Mouse (Mus musculus) lung, postnatal 14 days (tissue): ENCODE results near the gene Ptch1.

Experiments used
- DNase-seq: peaks from one replicate; pipeline ENCODE4 v3.0.0; 2021

The Ptch1 gene

DNA sequence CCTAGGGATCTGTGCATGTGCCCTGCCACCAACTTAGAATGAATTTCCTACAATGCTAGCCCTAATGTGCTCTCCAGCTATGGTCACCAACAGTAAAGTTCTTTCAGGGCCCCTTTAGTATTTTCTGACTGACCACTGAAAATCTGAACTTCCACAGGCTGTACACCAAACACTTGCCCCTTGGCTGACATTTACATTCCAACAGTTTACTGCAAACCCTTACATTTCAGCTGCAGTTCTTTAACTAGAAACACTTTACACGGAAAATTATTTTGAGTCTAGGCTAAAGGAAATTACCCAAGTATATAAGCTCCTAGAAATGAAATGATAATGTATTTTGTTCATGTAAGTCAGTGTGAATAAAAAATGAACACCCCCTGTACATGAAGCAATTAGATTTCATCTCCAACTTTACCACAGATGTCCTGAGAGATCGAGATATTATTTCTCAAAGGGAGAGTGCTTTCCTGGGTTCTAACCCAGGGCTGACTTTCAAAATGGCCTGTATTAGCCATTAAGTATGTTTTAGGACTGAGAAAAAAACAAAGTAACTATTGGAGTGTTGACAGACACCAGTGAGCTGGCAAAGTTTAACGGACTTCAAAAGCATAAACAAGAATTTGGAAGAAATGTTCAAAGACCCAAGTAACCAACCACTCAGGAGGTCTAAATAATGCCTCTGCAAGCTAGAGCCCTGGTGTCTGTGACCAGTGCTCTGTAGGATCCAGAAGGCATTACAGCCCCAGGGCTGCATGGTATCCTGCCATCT is 43.6 kb downstream of the Ptch1 start:
- no peak for DNase-seq

DNA sequence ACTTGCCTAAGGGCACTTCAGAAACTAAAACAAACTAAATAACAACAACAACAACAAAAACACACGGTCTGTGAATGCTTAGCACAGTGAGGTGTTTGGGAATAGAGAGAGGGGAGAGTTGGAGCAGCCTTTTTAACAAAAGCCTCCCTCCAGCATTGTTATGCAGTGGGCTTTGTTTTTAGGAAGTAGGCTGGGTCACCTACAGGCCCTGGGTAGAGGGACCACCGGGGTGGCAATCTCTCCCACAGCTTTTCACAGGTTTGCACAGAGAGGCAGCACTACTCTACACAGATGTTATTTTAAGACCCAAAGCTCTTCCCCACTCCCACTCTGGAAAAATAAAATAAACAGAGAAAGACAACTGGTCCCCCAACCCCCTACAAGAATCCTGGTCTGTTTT is 44.5 kb downstream of the Ptch1 start:
- no peak for DNase-seq

DNA sequence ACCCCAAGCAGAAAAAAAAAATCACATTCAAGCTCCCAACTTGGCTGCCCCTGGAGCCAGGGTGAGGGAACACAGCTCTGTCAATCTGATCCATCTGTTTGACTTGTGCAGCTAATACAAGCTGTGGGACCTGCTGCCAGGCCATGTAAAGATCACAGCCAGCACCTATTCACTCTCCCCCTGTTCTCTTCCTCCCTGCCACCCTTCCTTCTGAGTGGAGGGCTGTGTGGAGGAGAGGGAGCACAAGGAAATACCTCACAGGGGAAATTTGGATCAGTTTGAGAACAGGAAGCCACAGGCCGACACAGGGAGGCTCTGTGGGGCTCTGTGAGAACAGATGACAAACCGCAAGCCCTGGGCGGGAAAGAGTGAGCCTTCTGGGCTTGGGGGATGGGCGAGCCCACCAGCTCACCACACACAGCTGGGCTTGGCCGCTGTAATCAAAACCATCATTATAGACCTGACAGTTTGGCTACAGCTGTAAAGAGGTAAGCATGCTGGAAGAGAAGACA is 45.2 kb downstream of the Ptch1 start:
- no peak for DNase-seq

DNA sequence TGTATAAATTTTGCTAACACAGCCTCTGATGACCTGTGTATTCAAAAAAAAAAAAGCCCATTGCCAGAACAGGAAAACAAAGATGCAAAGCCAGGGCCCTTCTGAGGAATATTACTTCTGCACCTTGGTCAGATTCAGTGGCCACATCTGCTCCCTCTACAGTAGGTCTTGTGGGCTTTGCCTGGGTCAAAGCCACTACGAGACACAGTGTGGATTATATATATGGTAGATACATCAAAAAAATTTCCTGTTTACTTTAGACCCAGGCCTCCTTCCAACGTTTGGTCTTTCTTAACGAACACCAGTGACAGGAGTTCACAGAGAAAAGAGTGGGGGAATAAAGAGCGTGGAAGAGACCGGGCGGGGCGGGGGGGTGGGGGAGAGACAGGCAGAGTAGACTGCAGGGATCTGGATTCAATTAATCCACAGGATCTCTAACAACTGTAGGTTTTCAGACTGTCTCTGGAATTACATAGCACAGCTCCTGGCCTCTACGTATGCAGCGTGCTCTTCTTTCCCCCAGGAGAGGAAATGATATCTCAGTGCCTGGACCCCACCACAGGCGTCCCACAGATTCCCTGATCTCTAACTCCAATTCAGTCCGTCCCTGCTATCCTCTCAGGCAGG is 47.7 kb downstream of the Ptch1 start:
- no peak for DNase-seq

DNA sequence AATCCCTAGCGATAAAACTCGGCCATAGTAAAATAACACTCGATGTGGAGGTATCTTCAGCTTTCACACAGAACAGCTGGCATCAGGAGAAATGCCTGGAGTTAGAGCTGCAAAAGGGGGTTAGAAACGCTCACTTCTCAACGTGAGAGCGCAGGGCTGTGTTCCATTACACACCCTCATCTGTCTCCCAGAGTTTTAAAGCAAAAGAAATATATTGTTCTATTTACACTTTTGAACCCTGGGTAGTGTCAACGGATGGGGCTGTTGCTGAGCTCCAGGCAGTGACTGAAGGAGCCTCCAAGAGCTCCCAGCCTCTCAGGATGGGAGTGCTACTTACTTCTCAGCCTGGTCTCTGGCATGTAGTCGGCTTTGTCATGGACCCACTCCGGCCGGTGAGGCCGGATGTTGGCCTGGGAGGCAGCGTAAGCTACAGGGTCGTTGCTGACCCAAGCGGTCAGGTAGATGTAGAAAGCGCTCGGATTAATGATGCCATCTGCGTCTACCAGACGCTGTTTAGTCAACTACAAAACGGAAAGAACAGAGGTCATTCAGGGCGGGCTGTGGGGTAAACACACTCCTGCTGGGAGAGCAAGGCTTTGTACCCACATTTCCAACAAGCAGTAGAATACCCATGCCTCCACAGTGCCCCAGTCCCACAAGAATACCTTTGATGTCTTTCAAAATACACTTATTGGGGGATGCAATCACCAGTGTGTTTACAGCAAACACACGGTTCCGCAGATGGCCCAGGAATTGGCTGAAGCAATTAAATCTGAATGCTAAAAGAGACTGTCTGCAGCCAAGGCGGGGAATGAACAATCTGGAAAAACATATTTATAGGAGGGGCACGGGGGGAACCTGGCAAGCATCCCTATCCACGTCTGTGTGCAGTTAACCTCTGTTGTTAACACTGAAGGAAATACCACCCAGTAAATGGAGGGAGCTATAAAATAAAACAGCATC is 48.5 kb downstream of the Ptch1 start:
- no peak for DNase-seq

DNA sequence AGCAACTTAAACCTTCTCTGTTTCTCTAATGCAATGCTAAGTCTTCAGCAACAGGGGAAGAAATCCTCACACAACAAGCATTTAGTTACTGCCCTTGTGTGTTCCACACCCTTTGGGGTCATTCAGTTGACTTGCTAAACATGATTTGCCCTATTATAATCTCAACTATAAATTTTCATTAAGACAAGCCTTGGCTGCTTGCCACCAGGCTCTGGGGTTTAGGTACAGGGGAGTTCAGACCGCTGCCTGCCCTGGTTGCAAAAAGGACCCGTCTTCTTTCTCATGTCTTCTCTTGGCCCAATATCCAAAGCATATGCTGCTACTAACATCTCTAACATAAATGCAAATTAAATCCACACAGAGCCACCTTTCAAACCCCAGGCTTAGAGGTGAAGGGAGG is 49.3 kb downstream of the Ptch1 start:
- DNase-seq = no peak

DNA sequence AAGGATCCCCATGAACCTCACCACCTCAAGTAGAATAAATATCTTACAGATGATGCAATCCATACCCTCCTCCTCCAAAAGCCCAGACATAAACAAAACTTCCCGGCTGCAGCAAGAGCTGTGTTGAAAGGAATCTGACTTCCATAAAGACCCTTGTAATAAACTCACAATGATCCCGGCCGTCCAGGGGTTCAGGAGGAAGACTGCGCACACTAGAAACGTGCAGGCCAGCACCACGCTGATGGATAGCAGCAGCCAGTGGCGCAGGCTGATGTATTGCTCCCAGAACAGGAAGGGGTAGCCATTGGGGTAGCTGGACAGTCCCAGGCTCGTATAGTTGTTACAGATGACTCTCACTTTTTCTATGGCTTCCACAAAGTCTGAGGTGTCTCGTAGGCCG is 50.6 kb downstream of the Ptch1 start:
- no peak for DNase-seq

DNA sequence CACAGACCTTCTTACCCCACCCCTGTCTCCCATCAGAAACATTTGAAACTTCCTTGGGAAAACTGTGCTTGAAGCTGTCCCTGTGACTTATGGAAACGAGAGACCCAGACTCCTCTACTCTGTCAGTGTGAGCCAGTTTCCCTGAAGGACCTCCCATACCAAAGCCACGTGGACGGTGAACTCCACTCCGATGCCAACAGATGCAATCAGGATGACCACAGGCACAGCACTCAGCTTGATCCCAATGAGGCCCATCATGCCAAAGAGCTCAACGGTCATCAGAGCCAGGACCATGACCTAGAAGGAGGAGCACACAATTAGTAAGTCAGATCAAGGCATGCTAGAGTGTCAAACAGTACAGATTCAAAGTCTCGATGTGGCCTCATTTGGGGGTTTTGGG is 53.3 kb downstream of the Ptch1 start:
- no peak for DNase-seq

DNA sequence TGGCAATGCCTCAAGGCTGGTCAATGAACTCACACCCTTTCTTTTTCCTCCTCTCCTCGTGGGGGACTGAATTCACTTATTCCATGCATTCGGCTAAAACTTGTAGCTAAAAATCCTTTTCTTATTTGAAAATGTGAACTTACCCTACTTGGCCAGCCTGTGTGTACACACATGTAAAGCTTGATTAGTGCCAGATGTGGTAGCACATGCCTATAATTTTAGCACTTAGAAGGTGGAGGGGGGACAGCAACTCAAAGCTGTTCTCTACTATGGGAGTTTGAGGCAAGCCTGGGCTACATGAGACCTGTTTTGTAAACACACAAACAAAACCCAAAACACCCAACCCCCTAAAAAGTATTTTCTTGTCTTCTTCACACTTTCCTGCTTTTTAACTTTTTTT is 56.9 kb downstream of the Ptch1 start:
- no peak for DNase-seq

DNA sequence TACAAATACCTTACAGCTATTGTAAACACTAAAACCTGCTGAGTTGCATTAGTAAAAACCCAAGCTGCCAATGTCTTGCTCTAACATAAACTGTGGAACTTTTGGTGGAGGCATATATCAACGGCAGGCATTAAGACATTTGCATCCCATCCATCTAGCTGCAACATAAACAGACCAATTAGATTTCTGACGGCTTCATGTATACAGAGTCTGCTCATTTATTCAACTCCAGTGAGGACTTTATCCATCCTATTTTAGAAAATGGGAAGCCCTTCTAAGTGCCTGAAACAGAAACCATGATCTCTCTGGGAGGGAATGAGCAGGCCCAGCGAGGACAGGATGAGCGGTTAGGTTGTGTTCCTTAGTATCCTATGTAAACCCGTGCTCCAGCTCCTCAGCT is 57.9 kb downstream of the Ptch1 start:
- no peak for DNase-seq

DNA sequence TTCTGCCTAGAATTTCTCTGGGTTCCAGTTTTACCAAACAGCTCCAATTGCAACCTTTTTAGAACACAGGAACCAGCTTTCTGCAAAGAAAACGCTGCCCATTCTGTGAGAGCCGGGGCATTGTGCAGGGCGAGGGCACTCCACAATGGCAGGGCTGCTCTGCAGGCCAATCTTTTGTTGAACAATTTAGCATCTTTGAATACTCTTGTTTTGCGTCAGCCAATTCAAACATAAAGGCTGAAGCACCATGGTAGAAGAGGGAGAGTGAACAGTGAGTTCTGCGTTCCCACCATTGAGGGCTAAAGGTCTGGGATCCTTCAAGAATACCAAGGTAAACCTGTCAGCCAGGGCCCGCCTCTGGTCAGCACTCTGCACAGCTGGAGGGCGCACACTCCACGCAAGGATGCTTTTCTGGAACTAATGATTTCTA is 58.5 kb downstream of the Ptch1 start:
- no peak for DNase-seq

DNA sequence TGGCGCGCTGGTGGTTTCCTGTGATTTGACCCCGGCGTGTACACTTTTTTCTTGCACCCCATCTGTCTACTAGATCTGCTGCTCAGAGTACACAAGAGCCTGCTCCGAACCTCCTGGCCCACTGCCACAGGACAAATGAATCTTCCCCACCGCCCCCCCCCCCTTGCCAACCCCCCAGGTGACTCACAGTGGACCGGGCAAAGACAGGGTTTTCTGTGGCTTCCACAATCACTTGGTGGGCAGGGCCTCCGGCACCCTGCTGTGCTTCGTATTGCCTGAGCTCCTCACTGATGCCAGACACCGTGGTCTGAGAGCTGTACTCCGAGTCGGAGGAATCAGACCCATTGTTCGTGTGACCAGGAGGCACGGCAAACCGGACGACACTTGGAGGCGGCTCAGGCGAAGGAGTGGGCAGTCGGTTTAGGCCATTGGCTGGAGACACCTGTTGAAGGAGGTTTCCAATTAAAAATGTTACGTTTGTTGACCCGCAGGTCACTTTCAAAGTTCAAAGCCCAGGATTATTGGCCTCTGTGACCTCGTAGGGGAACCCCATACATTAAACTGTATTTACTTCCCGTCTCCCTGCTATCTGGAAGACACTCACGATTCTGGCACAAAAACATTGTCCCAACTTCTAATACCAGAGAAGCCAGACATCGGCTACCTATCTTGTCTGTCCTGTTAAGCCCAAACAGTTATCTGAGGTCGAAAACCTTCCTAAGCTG is 59.9 kb downstream of the Ptch1 start:
- no peak for DNase-seq

DNA sequence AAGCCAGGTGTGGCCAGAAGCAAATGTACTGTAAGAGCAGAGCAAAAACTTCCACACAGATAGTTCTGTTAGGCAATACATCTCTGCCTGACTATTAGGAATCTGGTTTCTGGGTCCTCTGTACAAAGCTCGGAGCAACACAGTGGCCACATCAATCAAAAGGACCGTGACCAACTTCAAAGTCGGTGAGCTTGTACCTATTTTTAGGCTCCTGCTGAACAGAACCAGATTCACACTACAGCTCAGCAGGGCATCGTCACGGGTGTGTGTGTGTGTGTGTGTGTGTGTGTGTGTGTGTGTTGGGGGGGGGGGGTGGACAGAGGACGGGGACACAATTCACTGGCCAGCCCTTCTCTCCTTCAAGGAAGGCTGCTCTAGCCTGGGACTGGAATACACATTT is 61.0 kb downstream of the Ptch1 start:
- no peak for DNase-seq

DNA sequence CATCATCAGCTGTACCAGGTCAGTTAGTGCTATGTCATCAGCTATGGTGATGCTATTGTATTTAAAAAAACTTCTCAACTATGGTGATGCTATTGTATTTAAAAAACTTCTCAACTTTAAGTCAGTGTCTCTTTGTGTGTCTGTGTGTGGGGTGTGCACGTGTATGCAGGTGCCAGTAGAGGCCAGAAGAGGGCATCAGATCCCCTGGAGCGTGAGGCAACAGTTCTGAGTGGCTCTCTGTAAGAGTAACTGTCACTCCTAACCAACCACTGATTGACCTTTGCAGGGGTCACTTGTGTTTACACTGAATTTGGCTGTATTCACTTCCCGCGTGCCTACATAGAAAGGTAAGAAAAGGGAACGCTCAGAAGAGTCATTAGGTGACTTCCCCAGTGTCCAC is 65.6 kb downstream of the Ptch1 start:
- DNase-seq = no peak

DNA sequence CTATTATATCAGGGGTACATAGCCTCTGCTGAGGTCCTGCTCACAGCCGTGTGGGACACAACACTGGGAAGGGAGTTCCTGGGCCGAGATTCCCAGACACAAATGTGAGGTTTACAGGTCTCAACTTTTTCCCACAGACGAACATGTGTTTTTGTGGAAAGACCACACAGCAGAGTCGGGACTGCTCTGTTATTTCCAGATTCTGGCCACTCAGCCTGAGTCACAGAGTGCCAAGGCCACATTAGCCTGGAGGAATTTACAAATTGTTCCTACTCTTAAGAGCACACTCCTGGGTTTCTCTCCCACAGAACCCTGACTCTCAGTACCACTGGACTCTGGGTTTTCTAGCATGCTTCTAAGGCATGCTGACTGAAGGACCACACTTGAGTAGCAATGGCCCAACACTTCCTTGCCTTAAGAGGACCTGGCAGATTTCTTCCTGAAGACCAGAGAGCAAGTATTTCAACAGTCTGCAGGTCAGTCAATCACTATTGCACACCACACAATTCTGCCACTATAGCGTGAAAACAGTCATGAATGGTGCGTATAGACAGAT is 66.3 kb downstream of the Ptch1 start:
- DNase-seq = no peak

DNA sequence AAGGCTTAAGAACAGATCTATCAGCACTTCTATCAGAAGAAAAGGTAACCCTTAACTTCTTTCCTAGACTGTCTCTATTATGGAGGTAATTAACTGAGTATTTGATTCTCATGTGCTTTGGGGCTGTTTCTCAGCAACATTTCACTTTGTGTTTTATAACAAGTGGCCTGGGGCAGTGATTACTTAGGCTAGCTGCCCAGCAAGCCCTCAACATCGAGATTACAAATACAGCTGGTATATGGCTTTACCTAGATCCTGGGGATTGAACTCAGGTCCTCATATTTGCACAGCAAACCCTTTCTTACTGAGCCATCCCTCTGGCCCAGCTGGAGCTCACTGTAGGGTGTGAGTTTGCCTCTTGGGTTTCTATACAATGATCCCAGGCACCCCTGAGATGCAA is 67.0 kb downstream of the Ptch1 start:
- no peak for DNase-seq

DNA sequence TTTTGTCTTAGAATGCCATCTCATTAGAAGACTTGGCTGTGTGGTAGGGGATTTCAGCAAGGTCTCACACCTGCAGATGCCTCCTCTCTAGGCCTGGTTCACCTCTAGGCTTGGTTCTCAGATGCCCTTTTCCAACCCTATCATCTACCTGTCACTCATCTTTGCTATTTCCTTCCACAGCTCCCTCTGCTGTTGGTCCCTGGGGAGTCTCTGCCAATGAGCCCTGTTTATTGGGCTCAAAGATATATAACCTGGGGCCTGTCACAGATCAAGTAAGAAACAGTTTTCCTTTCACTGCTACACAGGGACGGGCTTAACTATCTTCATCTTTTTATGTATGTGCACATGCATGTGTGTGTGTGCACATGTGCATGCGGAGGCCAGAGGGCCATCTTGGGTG is 71.0 kb downstream of the Ptch1 start:
- no peak for DNase-seq

DNA sequence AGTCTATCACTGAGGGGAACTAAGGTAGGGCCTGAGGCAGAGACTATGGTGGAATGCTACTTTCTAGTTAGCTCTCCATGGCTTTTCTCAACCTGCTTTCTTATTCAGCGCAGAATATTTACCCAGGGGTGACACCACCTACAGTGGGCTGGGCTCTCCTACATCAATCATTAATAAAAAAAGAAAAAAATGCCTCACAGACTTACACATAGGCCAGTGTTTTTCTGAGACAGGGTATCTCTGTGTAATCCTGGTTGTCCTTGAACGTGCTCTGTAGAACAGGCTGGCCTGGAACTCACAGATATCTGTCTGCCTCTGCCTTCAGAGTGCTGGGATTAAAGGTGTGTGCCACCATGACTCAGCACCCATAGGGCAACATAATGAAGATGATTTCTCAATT is 73.9 kb downstream of the Ptch1 start:
- DNase-seq = no peak

DNA sequence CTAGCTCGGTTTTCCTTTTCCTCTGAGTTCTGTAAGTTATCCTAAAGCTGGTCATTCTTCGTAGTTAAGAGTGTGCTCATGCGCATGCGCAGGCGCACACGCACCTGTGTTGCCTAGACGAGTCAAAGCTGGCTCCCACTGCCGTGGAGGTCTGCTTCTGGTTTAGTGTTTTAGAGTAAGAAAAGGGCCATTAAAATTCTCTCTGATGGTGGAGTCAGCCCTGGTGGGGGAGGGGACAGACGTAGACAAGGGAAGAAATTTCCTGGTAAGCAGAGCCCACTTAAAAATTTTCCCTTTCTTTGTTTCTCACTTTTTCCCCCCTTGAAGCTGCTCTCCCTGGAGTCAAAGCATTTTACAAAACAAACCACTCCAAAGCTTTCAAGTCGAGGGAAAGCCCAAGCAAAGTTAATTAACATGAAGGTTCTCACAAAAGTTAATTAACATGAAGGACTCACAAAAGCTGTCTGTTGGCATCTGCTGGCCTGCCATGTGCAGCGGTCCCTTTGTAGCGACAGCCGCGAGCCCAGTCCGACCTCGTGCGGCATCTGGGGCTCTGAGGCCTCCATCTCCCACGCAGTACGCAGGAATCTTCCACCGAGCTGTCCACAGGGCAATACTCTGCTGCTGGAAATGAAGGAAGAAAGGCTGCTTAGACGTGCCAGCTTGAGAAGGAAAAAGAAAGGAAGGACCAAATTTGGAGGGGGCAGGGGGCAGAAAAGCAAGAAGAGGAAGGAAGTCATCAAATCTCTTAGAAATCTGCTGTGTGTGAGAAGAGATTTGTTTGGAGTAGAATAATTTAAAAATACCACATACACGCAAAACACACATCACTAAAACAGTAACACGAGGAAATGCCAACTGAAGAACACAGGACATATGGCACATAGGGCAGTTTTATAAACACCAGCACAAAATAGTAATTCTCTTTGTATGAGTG is 76.5 kb downstream of the Ptch1 start, which contains the start of gene Fancc:
Gene Fancc, minus strand, starts transcription at position 633 of the 937 bp plus-strand sequence.
- DNase-seq = no peak

DNA sequence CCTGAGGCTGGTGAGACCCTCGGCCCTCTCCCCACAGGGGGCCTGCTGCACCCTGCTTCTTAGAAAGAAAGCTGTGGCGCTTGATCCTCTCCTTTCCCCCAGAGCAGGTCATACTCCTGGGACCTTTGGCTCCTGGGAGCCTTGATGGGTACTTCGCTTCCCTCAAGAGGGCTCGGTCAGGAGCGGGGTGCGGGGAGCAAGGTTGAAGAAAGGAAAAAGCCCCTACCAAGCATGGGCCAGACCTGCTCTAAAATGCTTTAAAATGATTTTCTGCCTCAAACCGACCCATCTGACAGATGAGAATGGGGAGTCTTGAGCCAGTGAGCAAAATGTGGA is 85.7 kb downstream of the Ptch1 start:
- no peak for DNase-seq
